Mouse (Mus musculus) liver, adult 2 months (tissue): ENCODE measurements around the gene Urb1.

Experiments
- CTCF ChIP-seq: fragments of 200-500 bp; IDR thresholded peaks from 2 replicates; pipeline ENCODE4 v1.5.1; 2011; ENCODE audit warnings: low read depth, low read length, control low read depth
- POLR2A ChIP-seq: fragments of 200-500 bp; IDR thresholded peaks from 2 replicates; pipeline ENCODE4 v1.6.1; 2011; ENCODE audit warnings: low read length, control low read depth; ENCODE audit not compliant: insufficient read depth; ENCODE audit errors: extremely low read depth

- TF ChIP-seq CTCF (no peak), POLR2A (no peak)
Observed at GRCm38 (mm10) chr16:90798848-90799247, 11.4 kb downstream of the Urb1 start.
